Mouse (Mus musculus) stomach, postnatal 0 days (tissue): ENCODE measurements at regions not wholly inside any gene's neighbourhood (a gene's known extent, or its start where the extent isn't known, plus 50 kb on each side); places are given as distances from the start of the nearest gene placed in this dataset.

Source experiments
- CTCF ChIP-seq: IDR thresholded peaks from 2 replicates; pipeline ENCODE4 v1.5.1; 2016; ENCODE audit warnings: antibody characterized with exemption, low read depth, mild to moderate bottlenecking, moderate library complexity
- EP300 ChIP-seq: optimal IDR thresholded peaks from 2 replicates; pipeline ENCODE3; 2016; ENCODE audit warnings: antibody characterized with exemption

DNA sequence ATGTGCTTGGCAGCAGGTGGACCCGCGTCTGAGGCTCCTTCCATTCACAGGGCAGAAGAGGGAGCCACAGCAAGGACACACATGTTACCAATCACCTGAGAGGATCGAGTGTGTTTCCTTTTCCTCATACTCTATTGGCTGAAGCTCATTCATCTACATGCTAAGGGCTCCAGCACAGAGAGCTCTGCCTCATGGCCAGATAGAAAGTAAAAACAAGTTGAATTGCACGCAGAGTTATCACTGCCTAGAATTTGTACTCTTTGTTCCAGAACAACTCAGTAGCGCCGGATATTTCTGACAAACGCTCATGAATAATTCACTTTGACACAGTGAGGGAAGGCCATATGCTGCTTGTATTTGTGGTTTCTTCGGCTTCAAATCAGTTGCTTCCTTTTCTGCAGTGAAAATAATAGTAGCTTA is 199.9 kb upstream of the Dlgap1 start:
- no peak for TF ChIP-seq CTCF
- no peak for TF ChIP-seq EP300
